Mouse (Mus musculus): ENCODE data around the gene Epb41l4b. TPM values are rescaled to one million over a fixed set of nuclear protein-coding genes. Genes with fewer than 3 reads are reported as not detected.

Gene Epb41l4b
- total RNA-seq, 2 experiments from 2014 or later: 7.6 to 8.1 TPM

DNA sequence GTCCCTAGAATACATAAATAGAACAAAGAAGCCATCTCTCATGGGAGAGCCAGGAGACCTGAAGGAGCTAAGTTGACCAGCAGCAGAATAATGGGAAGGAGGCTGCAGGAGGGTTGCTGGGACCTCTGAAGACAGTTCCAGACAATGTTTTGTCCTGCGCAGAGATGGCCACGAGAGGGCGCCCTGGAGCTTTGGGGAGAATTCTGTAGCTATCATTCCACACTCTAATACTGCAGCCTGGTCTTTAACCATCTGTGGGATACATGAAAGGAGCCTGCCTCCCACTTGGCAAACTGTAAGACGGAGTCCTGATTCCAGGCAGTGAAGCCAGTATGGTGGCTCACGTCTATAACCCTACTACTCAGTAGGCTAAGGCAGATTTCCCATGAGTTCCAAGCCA, 126.0 kb downstream of the Epb41l4b start:
- DNase-seq (ENCODE audit: low spot score in 2 of 2): peak; percentile 58

DNA sequence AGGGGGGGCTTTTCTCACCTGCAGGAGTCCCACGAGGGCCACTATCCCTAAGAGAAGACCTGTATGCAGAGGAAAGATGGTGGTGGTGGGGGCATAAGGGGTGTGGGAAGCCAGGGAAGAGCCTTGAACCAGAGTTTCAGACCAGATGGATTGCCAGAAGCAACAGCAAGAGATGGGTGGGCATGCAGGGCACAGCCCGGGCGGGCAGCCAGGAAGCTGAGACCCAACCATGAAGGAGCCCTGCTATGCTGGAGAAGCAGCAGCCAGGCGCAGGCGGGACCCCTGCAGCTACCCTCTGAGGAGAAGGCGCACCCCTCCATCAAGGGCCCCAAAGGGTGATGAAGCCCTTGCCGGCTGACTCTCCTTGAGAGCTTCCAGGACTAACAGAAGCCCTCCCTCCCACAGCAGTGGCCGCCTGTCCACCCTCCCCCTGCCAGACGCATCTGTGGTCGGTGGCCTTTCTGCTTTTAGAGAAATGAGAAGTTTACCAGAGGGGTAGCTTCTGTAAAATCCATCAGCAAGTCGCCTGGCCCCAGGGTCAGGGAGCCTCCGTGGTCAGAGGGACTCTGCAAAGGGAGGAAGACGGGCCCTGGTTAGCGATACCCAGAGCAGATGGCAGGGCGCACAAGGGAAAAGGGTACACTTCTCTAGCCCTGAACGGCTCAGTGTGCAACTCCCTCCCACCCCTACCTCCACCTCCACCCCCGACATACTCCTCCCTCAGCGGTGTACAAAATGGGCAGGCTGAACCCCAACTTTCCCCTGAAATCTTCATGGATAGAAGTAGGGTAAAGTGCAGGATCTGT, 126.7 kb downstream of the Epb41l4b start:
- DNase-seq (ENCODE audit: low spot score in 2 of 2): no peak

DNA sequence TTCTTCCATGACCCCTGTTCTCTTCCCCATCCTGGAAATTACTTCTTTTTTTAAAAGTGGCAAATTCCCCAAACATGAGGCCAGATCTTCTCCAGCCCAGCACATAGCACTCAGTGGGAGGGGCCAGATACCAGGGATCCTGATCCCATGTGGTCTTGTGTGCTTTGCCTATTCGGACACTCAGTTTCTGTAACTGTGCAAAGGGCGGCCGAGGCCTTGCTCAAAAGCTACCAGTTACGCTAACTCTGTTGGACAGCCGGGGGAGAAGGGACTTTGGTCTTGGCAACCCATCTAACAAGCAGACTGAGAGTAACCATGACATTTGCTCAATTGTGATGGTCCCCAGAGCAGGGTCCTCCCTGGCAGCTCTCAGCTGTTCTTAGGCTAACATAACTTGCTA, 128.2 kb downstream of the Epb41l4b start:
- no peak for DNase-seq (ENCODE audit: low spot score in 2 of 2)

DNA sequence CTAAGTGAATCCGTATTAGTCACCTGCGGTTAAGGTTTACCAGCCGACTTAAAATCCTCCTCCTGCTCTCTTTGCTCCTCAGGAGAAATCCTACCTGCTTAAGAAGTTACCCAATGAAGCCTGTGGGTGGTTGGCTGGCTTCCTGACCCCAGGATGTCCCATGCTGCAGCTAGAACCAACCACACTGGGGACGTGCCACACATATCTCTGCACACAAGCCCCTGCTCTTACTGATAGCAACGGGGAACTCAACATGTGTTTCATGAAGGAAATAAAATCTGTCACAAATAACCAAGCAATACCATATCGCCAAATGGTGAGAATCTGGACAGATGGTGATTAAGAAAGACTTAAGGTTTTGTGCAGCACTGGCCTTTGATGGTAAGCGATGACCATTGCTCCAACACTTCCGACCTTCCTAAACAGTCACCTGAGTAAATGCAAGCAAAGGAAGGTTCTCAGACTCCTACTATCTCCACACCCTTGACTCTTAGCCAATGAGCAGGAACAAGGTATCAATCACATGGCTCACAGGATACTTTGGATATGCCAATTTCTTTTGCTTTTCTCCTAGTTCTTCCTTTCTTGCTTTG, 131.7 kb downstream of the Epb41l4b start:
- no peak for DNase-seq (ENCODE audit: low spot score in 2 of 2)

DNA sequence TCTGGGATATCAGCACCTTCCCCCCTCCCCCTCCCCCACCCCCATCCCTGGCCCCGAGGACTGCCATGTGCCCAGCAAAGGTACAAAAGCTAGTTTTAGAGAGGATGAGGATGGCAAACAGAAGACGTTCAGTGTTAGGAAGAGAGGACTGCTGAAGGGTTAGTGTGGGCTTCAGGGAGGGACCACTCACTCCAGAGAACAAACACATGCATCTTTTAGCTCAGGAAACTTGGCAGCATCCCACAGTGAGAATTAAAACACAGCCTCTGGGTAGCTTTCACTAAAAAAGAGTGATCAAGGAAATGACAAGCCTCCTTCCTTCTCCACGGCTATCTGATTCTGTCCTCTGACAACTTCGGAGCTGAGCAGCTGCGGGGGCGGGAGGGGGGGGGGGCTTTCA, 132.3 kb downstream of the Epb41l4b start:
- DNase-seq (ENCODE audit: low spot score in 2 of 2): no peak

DNA sequence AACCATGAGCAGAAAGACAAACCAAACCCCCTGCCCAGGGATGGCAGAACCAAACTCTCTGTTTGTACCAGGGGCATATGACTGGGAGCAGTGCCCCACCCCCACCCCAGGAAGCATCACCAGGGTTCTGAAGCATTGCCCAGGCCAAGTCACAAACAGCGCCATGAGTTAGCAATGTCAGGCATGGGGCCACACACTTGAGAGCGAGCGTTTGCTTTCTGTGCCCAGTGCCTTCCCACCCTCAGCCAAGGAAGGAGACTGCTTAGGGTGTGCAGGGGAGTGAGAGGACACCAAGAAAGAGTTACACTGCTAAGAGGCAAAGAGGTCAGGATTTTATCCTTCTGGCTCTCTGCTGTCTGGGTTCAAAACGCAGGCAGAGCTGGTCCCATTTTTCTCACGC, 132.8 kb downstream of the Epb41l4b start:
- DNase-seq (ENCODE audit: low spot score in 2 of 2): no peak

DNA sequence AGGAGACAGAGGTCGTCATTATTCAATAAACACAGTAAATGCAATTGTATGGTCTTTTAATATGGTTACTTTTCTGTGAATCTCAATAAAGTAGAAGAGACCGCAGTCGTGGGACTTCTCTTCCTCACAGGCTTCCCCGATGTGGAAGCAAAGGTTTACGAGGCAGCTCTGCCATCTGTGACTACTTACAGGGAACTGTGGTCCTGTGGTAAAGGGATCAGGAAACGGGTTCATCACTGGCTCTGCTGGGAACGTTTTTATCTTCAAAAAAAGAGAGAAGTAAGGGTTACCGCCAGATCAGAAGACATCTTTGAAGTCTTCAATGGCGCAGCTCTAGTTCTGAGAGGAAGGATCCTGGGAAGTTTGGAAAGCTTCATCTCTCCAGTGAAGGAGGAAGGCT, 135.5 kb downstream of the Epb41l4b start:
- no peak for DNase-seq (ENCODE audit: low spot score in 2 of 2)

DNA sequence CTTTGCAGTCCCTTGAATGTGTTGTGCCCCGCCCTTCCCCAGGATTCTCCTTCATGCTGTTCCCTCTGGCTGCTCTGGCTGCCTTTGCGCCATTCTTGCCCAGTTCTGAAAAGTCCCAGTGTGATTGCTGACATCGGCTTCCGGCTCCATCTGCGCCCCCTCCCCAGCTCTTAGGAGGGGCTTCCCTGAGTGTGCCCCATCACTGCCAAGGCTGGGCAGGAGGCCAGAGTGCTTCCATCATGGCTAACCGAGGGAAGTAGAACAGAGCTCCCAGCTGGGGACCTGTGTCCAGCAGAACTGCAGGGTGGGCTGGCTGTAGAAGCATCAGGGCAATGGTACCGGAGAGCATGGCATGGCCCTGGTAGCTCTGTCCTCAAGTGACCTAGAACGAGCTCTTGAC, 138.2 kb downstream of the Epb41l4b start:
- DNase-seq (ENCODE audit: low spot score in 2 of 2): no peak

DNA sequence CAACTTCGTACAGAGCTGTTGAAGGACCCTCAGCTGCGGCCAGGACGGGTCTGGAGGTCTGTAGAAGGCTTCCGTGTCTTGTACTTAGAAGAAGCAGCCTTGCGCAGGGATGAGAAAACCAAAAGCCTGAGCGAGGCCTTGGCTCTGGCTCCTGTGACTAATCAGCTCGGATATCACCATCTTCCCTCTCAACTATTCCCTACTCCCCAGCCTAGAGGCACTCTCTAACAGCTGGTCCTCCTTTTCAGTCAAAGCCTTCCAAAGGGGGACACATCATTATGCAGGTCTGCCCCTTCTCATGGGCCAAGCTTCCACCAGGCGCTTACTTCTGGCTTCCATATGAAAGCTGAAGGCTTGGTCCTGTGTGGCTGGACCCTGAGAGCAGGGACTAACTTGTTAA, 139.4 kb downstream of the Epb41l4b start:
- no peak for DNase-seq (ENCODE audit: low spot score in 2 of 2)

DNA sequence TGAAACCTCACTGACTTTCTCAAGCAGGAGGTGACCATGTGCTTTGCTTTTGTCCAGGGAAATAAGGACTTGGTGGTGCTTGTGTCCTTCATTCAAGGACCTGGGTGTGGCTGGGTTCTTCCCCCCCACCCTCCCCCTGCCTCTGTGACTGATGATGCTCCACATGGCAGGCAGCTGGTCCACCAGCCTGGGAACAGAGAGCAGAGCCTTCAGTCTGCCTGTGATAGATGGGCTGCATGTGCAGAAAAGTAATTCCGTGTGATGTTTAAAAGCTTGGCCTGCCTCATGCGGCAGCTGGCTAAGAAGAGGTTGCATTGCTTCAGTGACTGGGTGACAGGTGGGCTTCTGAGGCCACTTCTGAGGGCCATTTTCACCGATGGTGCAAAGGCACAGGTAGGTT, 140.5 kb downstream of the Epb41l4b start:
- DNase-seq (ENCODE audit: low spot score in 2 of 2): no peak

DNA sequence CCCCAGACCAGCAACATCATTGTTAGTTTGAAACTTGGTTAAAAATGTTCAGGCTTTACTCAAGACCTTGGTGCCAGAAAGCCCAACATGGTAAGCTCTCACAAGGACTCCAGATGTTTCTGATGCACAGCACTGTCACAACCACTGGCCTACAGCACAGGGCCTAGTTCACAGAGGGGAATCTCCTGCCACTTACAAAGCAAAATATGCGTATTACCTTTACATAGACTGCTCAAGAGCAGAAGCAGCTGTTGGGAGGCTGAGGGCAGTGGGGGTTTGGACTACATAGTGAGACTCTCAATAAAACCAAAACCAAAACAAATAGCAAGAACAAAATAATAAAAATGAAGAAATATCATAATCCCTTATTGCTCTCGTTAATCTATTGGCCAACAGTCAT, 141.8 kb downstream of the Epb41l4b start:
- DNase-seq (ENCODE audit: low spot score in 2 of 2): no peak

DNA sequence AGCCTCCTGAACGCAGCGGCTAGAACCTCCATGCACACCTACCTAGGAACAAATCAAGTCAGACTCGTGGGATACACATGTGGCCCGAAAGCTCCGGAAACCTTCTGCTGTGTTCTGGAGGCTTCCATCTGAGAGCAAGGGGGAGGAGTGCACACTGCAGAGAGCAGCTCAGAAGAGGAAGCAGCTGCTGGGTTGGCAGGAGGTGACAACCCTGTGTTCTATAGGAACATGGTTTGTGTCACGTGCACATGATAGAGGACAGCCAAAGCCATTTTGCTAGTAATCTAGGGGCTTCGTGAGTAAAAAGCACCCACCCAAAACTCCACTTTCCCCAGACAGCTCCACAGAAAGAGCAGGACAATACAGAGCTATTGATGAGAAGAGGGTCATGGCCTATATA, 149.9 kb downstream of the Epb41l4b start:
- DNase-seq (ENCODE audit: low spot score in 2 of 2): no peak

DNA sequence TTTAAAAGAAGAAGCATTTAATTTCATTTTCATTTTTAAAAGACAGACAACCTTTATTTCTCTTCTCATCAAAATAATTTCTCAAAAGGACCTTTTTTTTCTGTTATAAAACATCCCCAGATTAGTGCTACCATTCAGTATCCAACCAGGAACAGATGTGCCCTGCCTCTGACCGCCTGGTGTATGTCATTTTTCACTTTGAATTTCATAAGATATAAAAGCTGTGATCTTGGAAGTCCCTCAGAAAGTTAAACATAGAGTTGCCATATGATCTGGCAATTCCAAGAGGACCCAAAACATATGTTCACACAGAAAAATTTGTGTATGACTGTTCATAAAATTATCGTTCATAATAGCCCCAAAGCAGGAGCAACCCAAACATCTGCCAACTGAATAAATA, 151.3 kb downstream of the Epb41l4b start:
- no peak for DNase-seq (ENCODE audit: low spot score in 2 of 2)

DNA sequence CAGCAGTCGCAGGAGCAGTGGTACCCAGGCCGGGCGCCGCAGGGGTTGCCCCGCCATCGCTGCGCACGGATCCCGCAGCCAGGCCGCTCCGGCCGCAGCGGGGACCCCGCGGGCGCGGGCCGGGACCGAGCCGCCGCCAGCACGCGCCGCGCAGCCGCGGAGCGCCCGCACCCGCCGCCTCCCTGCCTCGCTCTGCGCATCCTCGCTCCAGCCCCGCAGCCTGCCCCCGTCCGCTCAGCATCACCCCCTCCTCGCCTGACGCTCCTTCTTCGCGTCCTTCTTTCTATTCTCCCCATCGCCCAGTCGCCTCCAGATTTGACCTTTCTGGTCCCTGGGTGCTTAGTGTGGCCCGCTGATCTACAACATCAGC, 153.0 kb downstream of the Epb41l4b start, which contains the start of gene Frrs1l:
TSS of gene Frrs1l (minus strand) at position 177 of the 370 bp plus-strand sequence.
- no peak for DNase-seq (ENCODE audit: low spot score in 2 of 2)

DNA sequence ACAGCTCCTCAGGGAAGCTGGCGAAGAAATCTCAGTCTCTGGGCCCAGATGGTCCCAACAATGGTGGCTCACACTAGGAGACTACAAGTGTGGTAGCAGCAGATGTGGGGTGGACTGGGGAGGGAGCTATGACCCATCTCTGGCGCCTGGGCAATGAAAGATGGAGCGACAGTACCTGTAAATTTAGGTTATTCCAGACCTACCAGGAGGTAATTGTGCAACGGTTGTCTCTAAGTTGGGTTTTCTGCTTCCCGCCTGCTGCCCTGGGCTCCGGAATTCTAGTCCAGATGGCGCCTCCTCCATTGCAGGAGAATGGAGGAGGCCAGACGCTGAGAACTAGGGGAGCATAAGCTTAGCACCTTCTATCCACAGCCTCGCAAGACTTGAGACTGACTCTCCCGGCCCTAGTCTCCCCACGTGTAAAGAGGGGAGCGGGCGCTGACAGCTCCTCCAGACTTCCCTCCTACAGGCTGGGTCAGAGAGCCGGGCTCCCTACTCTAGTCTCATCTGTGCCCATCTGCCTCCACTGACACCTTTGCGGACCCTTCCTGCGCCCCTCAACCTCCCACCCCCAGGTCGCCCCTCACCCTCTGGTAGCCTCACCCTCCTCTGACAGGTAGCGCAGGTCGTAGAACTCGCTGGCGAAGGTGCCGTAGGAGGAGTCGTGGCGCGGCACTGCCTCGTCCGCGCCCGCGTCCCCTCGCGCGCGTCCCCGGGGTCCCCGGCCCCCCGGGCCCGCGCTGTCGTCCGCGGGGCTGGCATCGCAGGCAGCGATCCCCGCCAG, 153.6 kb downstream of the Epb41l4b start:
- no peak for DNase-seq (ENCODE audit: low spot score in 2 of 2)

DNA sequence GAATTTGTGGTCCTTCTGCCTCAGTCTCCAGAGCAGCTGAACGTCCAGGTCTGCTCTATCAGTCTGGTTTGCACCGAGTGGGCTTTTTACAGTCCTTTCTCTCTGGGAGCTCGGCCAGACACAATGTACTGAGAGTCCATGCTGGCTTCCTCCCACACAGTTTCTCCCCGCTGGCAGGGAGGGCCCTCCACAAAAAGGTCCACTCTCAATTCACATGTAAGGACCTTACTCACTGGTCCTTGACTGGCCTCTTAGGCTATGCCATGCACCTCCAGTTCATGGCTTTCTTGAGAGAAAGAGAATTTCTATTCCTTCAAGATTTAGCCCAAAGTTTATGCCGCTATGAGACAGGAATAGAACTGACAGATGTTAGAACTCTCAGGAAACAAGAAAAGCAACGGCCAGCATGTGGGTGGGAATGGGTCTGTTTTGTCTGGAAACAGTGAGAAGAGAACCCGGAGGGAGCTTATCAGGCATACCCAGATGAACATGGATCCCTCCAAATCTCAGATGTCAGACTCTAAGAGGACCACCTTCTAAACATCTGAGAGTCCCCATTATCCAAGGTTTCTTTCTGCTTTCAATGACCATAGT, 177.6 kb downstream of the Epb41l4b start:
- no peak for DNase-seq (ENCODE audit: low spot score in 2 of 2)

DNA sequence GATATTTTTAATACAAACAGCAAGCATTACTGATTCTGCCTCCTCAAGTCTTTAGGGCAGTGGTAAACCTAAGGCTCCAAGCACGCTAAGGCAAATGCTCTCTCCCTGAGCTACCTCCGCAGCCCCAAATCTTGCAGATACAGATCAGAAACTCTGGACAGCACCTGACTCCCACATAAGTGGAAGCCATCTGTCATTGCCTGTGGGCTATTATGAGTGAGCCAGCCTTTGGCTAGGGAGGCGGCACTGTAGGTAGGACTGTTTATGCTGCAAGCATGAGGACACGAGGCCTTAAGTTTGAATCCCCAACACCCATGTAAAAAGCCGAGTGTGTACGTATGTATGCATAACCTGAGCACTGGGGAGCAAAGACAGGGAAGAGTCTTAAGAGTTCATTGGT, 179.6 kb downstream of the Epb41l4b start:
- no peak for DNase-seq (ENCODE audit: low spot score in 2 of 2)

DNA sequence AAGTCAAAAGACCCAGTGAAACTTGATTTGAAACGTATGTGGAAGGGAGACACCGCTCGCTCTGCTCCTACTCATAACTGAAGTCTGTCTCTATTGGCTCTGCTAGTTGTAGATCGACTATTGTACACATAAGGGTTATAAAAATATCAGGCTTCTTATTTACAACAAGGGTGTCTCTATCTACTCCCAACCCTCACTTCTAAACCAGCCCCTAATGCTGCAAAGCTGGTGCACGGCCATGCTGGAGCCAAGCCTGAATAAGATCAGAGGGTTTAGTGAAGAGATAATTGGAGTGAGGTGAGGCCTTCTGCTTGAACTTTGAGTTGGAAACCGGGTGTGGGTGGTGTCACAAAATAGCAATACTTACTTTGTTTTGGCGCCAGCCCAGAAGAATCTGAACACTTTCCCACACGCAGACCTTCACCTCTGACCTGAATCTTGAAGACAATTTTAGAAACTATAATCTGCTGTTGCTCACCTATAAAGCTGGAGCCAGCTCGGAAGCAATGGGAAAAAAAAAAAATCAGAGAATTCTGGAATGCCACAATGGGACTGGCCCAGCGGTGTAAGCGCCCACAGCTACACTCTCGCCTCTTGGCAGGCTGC, 181.8 kb downstream of the Epb41l4b start:
- DNase-seq (ENCODE audit: low spot score in 2 of 2): no peak

DNA sequence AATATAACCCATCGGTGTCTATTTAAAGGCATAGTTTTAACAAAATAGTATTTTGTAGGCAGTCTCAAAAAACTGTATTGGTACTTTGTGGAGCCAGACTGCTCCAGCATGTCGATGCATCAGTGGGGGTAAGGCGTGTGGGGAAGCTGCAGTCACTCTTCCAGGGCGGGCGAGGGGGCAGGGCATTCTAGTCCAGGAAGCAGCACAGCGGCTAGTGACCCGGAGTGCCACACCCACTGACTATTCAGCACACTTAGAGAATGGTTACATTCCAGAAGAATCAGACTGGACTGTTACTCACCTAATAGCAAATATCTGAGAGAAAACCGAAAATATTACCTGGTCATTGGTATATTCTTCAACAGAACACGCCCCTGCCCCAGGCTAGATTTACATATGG, 185.7 kb downstream of the Epb41l4b start:
- DNase-seq (ENCODE audit: low spot score in 2 of 2): no peak

DNA sequence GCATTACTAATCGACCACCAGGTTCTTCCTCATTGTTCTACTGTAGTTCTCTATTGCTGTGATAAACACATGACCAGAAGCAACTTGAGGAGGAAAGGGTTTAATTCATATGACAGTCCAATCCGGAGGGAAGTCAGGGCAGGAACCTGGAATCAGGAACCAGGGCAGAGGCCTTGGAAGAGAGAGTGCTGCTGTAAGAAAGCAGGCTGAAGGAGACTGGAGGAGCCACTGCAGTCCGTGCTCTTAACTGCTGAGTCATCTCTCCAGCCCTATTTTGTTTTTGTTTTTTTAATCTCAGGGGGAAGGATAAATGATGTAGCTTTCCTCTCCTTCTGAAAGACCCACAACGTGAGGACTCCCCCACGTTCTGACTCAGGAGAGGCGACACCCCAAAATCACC, 190.0 kb downstream of the Epb41l4b start:
- no peak for DNase-seq (ENCODE audit: low spot score in 2 of 2)

DNA sequence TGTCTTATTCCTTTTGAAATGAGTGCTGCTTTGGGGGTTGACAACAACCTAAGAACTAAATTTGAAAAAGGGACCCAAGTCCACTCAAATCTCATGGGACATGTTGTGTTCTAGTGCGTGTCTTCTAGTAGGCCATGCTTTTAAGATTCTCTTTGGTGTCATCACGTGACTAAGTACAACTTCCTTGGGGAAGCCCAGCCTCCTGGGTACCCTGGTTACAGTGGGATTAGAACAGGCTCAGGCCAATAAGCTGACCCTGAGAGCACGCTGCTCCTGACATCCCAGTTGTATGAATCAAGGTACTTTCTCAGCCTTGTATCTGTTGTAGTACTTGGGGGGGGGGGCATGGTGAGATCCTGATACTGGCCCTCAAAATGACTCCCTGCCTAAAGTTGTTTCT, 191.5 kb downstream of the Epb41l4b start:
- no peak for DNase-seq (ENCODE audit: low spot score in 2 of 2)

Measured in adrenal gland, postnatal 4 days (tissue).